Mouse (Mus musculus) stomach, postnatal 0 days (tissue): ENCODE results near the gene Ttc6.

Experiments
- CTCF ChIP-seq: IDR thresholded peaks from 2 replicates; pipeline ENCODE4 v1.5.1; 2016; ENCODE audit warnings: antibody characterized with exemption, low read depth, mild to moderate bottlenecking, moderate library complexity
- EP300 ChIP-seq: optimal IDR thresholded peaks from 2 replicates; pipeline ENCODE3; 2016; ENCODE audit warnings: antibody characterized with exemption

DNA sequence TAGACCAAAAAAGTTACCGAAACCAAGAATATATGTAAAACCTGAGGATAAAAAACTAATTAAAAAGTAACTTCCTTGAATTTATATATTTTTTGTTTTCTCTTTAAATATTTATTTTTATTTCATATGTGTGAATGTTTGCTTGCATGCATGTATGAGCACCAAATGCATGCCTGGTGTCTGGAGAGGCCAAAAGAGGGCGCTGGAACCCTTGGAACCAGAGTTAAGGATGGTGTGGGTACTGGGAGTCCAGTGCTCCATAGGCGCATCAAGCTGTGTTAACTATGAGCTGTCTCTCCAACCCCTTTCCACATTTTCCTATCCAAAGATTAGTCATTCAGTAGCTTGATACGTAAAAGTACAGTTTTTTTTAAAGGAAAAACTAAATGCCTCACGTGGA is 58.1 kb downstream of the Ttc6 start:
- TF ChIP-seq EP300 = no peak
- peak; percentile 50 for TF ChIP-seq CTCF
